Mouse (Mus musculus) C2C12 (cell line): ENCODE measurements around the gene Daw1.

Source experiments
- CTCF ChIP-seq: IDR thresholded peaks from one replicate; pipeline ENCODE4 v1.5.1; 2011; ENCODE audit not compliant: control insufficient read depth, insufficient read depth, insufficient read length
- FOSL1 ChIP-seq: IDR thresholded peaks from one replicate; pipeline ENCODE4 v1.8.0; 2011; ENCODE audit warnings: mild to moderate bottlenecking, low read length; ENCODE audit not compliant: poor library complexity, insufficient read depth, severe bottlenecking
- MAX ChIP-seq: IDR thresholded peaks from one replicate; pipeline ENCODE4 v1.6.1; 2011; ENCODE audit warnings: mild to moderate bottlenecking, control low read depth
- MYOD1 ChIP-seq: IDR thresholded peaks from one replicate; pipeline ENCODE4 v1.6.1; 2011; ENCODE audit warnings: low read depth; ENCODE audit not compliant: control insufficient read depth, insufficient read length
- USF1 ChIP-seq: IDR thresholded peaks from one replicate; pipeline ENCODE4 v1.6.1; 2011; ENCODE audit warnings: low read depth, mild to moderate bottlenecking, control low read depth, moderate library complexity

- TF ChIP-seq CTCF (no peak), MAX (no peak), FOSL1 (no peak), USF1 (no peak), MYOD1 (no peak)
Measured at GRCm38 (mm10) chr1:83164027-83164426, 4.5 kb downstream of the Daw1 start.
